Mouse (Mus musculus) CD4-positive, CD25-positive, alpha-beta regulatory T cell, adult 4 months (primary cell): ENCODE data around the gene Nnat. TPM values are rescaled to one million over a fixed set of nuclear protein-coding genes. Genes with fewer than 3 reads are reported as not detected.

Experiments
- ATAC-seq: one replicate; pipeline ENCODE4 v1.8.0; 2017
- polyA plus RNA-seq, 2 experiments: library from polyadenylated mRNA; unstranded; fragments of 100-300 nt; shearing (Covaris generic); gene quantifications; one replicate each; pipeline ENCODE4 v1.2.1; 2017

The Nnat gene
- under 1 TPM; 0.62 to 1.00 TPM for polyA plus RNA-seq

DNA sequence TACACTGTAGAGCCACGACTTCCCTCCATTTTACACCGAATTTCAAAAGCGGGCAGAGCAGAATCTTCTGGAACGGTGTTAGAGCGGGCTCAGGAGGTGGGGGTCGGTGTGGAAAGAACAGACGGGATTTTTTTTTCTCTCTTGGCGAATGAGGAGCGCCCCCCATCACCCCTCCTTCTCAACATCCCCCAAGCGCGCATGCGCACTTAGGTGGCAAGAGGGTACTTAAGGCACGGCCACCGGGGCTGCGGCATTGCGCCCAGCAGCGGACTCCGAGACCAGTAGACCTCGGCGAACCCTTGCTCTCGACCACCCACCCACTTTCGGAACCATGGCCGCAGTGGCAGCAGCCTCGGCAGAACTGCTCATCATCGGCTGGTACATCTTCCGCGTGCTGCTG, at the start of gene Nnat:
Nnat (plus strand) TSS at position 221 of the 400 bp plus-strand sequence.
- ATAC-seq, result no peak

DNA sequence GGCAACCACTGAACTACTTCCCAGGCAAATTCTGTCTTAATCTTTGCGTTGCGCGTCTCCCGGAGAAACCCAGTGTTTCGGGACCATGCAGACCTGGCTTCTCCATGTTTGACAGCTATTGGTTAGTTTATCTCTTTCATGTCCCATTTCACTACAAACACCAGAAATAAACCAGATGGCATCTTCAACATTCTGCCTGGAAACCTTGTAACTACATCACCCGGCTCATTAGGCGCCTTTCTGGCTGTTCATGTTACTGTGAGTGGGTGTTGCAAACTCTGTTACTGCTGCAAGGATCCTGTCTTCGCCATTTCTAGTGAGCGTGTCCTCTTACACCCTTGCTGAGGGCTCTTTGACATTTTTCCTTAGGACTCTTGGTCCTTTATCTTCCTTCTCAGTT, 47.0 kb upstream of the Nnat start:
- no peak for ATAC-seq

DNA sequence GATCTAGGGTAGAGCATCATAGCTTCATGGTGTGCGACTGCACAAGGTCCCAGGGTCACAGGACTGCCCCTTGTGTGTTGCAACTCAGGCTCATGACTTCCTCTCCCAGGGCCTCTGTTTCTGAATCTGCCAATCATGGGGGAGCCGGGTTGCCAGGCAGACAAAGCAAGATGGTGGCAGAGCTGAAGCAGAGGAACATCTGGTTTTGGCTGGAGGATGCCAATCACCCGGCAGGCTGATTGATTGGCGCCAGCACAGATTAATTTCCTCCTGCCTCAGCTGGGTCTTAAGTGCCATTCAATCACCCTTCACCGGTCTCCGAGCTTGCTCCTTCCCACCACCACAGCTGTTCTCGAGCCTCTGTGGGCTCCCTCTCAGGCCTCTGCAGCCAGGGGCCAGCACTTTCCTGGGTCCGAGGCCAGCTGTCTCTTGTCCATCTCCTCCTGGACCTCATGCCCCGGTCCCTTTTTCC, 46.1 kb upstream of the Nnat start:
- no peak for ATAC-seq

DNA sequence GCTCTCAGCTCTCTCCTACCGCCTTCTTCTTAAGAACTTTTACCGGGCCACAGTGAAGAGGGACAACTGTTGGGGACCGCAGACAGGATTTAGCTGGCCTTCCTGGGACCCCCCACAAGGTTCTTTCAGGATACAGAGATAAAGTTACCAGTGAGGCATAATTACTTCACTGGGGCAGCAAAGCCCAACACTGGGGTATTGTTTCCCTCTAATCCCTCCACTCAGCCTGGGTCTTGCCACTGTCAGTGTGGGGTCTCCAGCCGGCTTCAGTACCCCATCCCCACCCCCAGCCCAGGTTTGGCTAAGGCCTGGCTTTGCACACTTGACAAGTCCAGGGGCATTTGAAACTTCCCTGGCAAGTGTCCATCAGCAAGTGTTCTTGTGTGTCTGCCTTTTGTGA, 45.5 kb upstream of the Nnat start:
- ATAC-seq, result no peak

DNA sequence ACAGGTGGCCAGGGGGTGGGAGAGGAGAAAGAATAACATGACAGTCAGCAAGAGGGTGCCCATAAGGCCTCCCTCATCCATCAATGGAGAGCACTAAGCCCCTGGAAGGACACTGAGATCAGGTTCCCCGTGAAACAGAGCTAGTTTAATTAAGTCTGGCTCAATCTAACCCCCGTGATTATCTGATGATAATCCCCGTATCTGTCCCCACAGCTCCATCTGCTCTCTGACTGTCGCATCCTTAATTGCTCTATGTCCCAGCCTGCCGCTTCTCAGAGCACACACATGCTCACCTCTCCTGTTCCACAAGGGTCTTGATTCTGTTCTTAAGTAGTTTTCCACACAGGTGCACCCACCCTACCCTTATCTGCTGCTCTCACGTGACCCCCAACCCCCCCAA, 42.4 kb upstream of the Nnat start:
- no peak for ATAC-seq

DNA sequence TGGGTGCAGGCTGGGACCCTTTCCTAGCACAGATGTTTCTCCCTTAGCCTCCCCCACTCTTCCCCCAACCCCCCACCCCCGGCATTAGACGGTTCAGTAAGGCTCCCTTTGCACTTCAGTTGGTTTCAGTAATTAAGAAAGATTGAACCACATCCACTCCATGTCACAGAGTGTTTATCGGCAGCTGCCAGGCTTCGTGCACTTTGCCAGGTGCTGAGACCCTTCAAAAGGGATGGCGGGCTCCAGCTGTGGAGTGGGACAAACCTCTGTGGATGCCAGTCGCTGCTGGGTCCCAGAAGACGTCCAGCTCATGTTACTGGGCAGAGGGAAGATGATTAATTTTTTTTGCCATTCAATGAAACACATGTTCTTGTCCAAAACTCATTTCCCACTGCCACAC, 41.4 kb upstream of the Nnat start:
- ATAC-seq, result no peak

DNA sequence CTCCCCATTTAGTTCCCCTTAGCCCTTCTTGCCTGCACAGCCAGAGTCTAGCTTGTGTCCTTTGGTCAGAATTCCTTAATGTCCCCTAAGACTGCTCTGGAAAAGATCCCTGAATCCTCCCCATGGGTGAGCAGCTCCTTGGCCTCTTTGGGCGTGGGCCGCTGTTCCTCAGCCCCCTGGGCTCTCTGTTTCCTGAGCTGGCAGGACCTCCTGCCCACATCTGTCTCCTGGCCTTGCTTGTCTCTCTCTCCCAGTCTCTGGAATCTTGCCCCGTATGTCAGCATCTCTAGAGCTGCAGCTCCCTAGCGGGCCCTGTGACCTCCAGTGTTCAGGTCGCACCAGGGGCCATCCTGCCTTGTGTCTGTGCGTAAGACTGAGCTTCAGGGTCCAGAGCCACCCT, 40.4 kb upstream of the Nnat start:
- no peak for ATAC-seq

DNA sequence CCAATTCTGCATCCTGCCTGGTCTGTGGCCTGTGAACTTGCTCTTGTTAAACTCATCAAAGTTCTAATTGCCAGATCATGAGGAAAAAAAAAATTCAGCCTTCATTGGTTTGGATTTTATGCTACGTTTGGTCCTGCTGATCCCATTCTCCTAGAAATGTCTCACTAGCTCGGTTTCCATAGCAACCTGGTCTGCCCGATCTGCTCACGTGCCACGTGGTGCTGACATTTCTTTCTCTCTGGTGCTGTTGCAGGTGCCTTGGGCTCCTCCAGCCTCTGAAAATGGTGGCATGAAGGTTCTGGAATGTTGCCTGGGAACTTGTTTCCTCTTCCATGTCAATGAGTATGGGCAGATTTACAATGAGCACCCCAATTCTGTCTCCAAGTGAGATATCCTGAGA, 39.4 kb upstream of the Nnat start:
- no peak for ATAC-seq

DNA sequence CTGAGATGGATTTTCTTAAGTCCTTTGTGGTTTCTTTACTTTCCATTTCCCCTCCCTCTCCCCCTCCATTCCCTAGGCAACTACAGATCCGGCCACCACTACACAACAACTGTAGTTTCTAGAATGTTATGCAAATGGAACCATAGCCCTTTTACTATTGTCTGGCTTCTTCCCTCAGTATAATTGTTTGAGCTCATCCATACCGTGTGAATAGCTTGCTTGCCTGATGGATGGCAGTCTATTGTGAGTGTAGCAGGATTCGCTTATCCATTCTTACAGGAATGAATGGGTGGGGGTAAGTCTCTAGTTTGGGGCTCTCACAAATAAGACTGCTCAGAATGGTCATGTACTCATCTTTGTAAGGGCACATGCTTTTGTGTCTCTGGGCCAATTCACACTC, 37.3 kb upstream of the Nnat start:
- ATAC-seq, result no peak

DNA sequence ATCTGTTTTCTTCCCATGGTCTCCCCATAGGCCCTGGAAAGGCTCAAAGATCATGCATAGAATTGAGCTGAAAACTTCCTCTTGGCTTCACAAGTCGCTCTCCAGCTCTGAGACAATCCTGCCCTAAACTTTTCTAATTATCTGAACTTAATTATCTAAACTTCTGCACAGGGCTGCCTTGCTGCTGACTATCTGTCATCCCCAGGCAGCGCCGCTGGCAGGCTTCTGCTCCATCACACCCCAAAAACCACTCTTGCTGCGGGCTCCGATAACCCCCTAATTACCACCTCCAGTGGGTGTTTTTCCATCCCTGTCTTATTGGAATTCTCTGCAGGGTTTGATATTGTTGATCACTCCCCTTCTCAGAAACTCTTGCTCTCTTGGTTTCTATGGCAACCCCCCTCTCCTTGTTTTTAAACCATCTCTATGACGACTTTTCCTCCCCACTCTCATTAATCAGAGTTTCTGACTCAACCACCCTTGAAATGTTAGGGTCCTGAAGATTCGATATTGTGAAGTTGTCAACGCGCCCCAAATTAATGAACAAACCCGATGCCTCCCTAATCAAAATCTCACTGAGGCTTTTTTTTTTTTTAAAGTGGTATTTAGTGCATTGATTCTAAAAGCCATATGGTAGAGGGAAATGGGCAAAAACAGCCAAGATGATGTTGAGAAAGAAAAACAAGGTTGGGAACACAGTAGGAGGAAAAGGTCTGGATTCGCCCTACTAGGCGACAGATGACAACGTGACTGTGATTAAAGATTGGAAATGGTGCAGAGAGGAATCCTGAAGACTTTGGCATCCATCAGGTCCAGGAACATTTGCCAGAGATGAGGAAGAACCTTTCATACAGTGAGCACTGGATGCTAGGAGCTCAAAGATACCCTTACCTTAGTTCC, 29.6 kb upstream of the Nnat start:
- ATAC-seq, result no peak

DNA sequence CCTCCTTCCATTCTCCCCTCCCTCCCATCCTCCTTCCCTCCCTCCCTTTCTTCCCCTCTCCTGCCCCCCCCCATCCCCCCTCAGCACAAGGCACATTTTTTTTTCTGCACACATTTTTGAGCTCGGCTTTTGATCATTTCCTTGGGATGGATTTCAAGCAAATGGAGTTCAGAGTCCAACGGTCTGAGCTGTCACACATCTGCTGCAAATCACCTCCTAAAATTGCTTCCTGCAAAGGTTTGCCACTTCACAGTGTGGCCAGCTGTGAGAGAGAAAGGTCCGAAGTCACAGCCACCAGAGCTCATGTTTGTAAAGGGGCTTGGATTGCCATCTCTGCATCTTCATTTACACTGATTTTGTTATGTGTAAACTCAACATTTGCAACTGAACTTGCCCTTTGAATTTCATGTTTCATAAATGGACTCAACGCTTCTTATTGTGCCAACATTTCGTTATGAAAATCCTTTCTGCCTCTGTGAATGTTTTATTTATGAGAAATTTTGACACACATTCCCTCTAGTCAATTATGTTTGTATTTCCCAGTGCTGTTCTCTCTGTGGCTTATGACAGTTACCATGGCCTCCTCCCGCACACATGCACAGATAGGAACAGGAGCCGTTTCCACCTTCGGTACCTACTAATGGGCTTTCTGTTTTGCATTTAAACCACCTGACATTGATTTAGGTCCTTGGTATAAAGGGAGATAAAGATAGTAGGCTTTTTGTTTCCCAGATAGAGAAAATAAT, 28.0 kb upstream of the Nnat start:
- ATAC-seq, result no peak

DNA sequence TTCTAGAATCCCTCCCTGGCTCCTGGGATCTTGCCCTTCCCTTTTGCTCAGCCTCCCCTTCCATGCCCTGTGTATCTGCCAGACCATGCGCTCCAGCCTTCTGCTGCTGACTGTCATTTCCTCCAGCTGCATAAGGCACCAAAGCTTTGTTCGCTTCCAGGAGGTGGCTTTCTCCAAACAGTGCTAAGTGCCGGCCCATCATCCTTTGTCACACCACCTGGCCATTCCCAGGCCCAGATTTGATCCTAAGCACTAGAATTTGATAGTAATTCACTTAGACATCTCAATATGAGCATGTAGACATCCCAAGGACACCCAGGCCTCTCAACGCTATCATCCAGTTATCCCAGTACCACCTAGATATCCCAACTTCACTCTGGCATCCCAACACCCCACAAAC, 25.7 kb upstream of the Nnat start:
- ATAC-seq, result no peak

DNA sequence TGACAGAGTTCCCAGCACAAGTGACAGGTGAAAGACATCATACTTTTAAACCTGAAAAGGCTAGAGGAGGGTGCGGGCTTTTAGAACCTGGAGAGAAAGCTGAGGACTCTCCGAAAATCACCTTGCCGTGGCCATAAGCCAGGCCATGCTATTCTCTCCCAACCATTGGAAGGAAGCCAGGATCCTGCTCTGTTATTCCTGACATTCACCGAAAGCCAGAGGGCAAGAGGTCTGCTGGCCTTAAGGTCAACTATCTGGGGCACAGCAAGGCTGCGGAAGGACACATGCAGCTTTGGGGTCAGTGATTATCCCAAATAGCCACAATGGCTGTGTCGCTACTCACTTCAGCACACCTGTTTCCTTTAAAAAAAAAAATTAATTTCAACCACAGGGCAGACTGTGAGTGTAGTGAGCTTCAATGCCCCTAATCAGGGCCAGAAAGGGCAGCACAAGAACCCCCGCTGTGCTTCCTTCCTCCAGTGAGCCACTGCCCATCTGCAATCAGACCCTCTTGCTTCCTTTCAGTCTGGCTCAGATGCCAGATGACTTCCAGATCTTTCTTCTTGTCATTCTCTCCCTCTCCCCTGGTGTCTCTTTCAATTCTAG, 23.3 kb upstream of the Nnat start:
- ATAC-seq, result no peak

DNA sequence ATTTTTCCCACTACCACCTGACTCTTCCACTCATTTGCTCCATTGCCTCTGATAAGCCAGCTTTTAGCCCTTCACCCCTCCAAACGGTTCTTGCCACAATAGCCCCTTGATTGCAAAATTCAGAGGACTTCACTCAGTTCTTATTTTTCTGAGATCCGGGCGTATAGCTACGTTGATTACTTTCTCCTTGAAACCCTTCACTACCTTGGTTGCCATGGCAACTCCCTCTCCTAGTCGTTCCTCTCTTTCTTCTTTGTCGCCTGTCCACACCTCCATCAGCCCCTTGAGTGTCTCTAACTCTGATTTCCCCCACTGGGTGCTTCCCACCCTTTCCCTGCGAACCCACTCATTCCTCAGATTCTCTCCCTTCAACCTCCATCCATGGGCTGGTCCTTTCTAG, 22.8 kb upstream of the Nnat start:
- no peak for ATAC-seq

DNA sequence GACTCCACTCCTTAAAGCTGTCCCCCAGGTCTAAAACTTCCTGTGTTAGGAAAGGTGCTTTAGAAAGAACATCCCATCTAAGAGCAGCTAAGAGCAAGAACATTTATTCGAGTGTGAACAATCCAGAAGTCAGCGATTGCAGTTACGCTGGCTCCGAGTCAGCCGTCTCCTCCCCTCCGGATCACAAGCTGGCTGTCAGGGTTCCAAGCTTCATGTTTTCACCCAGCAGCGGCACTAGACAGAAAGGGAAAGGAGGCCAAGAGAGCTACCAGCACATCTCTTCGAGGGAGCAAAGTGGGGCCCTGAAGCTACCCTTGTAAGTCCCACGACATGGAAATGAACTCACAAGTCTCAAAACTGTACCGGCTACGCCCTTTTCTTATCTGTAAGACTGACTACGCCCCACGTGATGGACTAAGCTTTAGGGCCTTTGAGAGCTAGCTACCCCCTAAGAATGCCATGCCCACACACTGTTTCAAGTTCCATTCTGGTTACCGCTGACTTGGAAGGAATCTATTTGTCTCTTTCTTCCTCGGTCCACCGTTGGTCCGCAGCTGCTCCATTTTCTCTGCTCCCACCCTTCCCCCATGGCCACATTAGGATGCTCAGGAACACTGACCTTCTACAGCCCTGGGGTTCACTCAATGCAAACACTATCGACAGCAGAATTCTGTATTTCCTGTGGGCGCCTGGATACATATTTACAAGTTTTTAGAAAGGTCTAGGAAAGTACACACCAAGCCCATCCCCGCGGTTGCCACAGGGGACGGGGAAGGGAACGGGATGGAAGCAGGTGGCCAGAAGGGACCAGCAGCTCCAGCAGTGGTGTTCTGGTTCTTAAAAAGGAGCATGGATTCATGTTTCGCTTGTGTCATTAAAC, 19.6 kb upstream of the Nnat start:
- no peak for ATAC-seq

DNA sequence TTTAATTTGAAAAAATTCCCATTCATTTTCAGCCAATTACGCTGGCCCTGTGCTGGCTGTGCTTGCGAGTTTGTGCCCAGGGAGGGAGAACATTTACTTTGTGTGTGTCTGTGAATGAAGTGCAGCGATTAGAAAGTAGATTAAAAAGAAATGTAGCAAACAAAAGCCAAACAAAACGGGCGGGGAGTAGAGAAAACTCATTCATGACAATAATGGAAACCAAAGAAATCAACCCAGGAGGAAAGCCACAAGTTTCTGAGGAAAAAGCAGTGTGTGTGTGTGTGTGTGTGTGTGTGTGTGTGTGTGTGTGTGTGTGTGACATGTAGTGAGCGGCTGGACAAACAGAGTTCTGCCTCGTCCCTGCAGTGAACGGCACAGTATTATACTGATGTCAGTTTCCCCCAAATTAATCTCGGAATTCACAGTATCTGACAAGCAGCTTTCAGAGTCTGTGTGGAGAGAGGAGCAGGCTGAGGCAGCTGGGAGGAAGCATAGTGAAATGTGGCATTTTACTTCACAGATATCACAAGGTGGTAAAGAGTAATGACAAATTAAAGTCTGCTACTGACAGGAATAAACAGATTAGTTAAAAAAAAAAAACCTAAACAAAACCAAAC, 18.8 kb upstream of the Nnat start:
- ATAC-seq, result no peak

DNA sequence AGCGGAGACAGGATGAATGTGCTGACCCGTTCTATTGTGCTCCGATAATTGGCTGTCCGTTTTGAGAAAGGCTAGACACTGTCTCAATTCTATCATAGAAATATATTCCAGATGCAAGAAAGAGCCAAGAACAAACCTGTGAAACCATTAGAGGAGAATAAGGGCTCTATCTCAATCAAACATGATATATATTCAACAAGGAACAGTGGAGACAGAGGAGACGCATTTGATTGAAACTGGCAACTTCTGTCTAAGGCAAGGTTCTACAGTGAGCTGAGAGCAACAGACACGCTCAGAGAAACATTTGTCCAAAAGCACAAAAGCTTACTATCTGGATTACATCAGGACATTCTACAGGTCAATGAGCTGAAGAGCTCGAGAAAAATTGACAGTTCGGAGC, 18.2 kb upstream of the Nnat start:
- no peak for ATAC-seq

DNA sequence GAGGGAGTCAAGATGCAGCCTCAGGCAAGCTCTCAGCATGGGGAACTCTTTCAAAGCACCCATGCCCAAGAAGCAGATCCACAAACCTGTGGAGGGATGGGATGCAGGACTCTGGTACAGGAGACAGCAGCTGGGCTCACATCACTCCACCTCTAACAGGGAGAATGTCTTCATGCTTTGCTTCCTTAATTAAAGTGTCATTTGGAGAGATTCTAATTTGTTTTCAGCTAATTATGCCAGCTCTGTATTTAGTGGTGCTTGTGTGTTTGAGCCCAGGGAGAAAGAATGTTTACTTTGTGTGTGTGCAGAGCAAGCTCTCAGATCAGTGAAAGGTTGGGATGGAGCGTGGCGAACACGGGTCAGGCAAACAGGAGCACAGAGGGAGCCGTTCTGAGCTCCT, 17.5 kb upstream of the Nnat start:
- no peak for ATAC-seq

DNA sequence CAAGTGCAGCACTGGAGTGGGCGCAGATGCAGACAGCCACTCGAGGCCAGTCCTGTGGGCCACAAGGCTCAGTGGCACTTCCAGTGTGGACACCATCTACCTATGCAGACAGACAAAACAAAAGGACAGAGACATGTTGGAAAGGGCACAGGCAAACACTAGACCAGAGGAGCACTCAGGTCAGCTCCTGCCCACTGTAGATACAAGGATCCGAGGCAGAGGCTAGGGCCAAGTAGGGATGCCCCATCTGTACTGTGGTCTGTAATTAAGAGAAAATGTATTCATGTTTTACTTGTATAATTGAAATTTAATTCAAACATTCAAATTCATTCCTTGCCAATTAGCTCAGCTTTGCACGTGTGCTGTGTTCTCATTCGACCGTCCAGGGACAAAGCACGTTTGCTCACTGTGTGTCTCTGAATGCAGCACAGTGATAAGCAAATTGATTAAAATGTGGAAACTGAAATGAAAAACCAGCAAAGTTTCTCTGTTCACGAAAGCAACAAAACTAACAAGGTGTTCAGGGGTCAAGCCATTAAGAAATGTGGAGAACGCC, 15.5 kb upstream of the Nnat start:
- ATAC-seq, result no peak

DNA sequence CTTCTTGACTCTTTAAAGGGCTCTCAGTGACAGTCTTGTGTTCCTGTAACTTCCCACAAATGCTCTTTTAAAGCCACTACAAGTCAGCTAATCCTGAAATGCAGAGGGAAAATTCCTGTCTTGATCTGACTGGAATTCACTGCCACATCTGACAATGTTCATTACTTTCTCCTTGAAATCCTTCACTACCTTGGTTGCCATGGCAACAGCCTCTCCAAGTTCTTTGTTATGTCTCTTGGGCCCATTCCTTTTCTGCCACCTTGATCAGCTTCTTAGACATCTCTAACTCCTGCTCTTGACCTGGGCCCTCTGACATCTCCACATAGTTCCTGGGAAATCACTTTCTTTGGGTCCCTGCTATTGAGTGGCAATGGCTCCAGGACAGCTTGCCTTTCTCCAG, 13.2 kb upstream of the Nnat start:
- ATAC-seq, result no peak

DNA sequence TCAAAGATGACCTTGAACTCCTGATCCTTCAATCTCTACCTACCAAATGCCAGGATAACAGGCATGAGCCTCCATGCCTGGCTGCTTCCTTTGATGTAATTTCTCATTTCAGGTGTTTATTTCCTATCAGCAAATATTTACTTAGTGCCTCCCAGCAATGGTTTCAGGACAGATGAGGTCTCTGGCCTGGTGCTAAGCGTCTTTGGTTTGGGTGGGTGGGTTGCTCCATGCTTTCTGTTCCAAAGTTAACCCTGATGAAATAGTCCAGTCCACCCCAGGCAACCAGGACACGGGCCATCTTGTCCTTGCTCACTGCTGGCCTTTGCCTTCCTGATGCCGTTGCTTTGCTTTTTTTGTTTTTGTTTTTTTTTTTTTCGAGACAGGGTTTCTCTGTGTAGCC, 9.6 kb upstream of the Nnat start:
- no peak for ATAC-seq
